Mouse (Mus musculus) C2C12 (cell line): ENCODE results near the gene Nbdy. TPM values are rescaled to one million over a fixed set of nuclear protein-coding genes. Genes with fewer than 3 reads are reported as not detected.
A peak's percentile ranks its signal among the peaks of the same experiment; 100 is the strongest.

Experiments
- H3K27me3 ChIP-seq: one replicate; pipeline ENCODE4 v1.6.1; 2011; ENCODE audit not compliant: control insufficient read depth, insufficient read depth, insufficient read length
- H3K36me3 ChIP-seq: one replicate; pipeline ENCODE4 v1.6.1; 2011; ENCODE audit not compliant: control insufficient read depth, insufficient read depth
- H3K4me3 ChIP-seq: one replicate; pipeline ENCODE4 v1.5.1; 2011; ENCODE audit warnings: mild to moderate bottlenecking, control low read depth; ENCODE audit not compliant: poor library complexity, insufficient read depth, severe bottlenecking
- H3K79me2 ChIP-seq: one replicate; pipeline ENCODE4 v1.6.1; 2011; ENCODE audit not compliant: control insufficient read depth, insufficient read depth
- H3K79me3 ChIP-seq: one replicate; pipeline ENCODE4 v1.6.1; 2011; ENCODE audit warnings: low read depth, control low read depth
- H3ac ChIP-seq: one replicate; pipeline ENCODE3; 2011; ENCODE audit warnings: low read depth; ENCODE audit not compliant: control insufficient read depth, insufficient read length
- CEBPB ChIP-seq: IDR thresholded peaks from one replicate; pipeline ENCODE4 v1.6.1; 2011; ENCODE audit warnings: low read depth, mild to moderate bottlenecking, control low read depth, moderate library complexity
- CTCF ChIP-seq: IDR thresholded peaks from one replicate; pipeline ENCODE4 v1.5.1; 2011; ENCODE audit not compliant: control insufficient read depth, insufficient read depth, insufficient read length
- FOSL1 ChIP-seq: IDR thresholded peaks from one replicate; pipeline ENCODE4 v1.8.0; 2011; ENCODE audit warnings: mild to moderate bottlenecking, low read length; ENCODE audit not compliant: poor library complexity, insufficient read depth, severe bottlenecking
- MAX ChIP-seq: IDR thresholded peaks from one replicate; pipeline ENCODE4 v1.6.1; 2011; ENCODE audit warnings: mild to moderate bottlenecking, control low read depth
- MYOD1 ChIP-seq: IDR thresholded peaks from one replicate; pipeline ENCODE4 v1.6.1; 2011; ENCODE audit warnings: low read depth; ENCODE audit not compliant: control insufficient read depth, insufficient read length
- MYOG ChIP-seq: IDR thresholded peaks from one replicate; pipeline ENCODE4 v1.6.1; 2011; ENCODE audit not compliant: control insufficient read depth, insufficient read length; ENCODE audit errors: extremely low read depth
- USF1 ChIP-seq: IDR thresholded peaks from one replicate; pipeline ENCODE4 v1.6.1; 2011; ENCODE audit warnings: low read depth, mild to moderate bottlenecking, control low read depth, moderate library complexity
- polyA plus RNA-seq: library from polyadenylated mRNA; unstranded; fragments of >200 nt; fragmentation: generic; extraction: Trizol; gene quantifications from one replicate; pipeline ENCODE4 v1.2.1, GENCODE M21; 2012; ENCODE audit warnings: missing spikeins

The Nbdy gene
- polyA plus RNA-seq, 1 experiment, result 58.2 TPM

- Histone ChIP-seq H3K79me2 (peaks cover 45% of the 10 kb centered on the region), H3K36me3 (no peaks in the 10 kb centered on the region), H3K79me3 (peaks cover 32% of the 10 kb centered on the region), H3K4me3 (peak overlapping the region; percentile 42), H3ac (no peak overlapping the region), H3K27me3 (no peaks in the 10 kb centered on the region)
- TF ChIP-seq USF1, result no peak
- no peak for TF ChIP-seq MAX
- TF ChIP-seq CEBPB, result no peak
- no peak for TF ChIP-seq MYOD1
- no peak for TF ChIP-seq MYOG
- TF ChIP-seq FOSL1, result no peak
- TF ChIP-seq CTCF, result no peak
Measured at GRCm38 (mm10) chrX:153724400-153724799, 1.0 kb downstream of the Nbdy start.

DNA sequence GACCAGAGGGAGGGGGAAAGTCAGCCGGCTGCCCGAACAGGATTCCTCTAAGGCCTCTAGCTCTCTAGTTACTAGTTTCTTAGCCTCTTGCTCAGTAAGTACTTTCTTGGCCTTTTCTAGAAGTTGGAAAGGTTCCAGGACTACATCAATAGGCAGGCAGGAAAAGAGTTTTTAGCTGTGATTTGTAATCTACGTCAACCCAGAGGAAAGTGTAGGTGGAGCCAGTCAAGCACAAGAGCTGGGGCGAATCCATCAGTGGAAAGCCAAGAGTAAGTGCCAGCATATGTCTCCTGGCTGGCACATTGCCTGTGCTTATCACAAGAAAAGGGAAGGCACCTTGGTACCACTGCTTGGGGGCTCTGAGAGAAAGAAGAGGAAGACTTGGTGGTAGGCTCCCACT lies 12.3 kb downstream of the Nbdy start:
- Histone ChIP-seq H3K79me3 (no peaks in the 10 kb centered on the region), H3K4me3 (no peak overlapping the region), H3ac (no peak overlapping the region), H3K36me3 (peaks cover 8% of the 10 kb centered on the region), H3K79me2 (no peaks in the 10 kb centered on the region), H3K27me3 (no peaks in the 10 kb centered on the region)
- TF ChIP-seq USF1, result no peak
- no peak for TF ChIP-seq CTCF
- TF ChIP-seq MAX, result no peak
- no peak for TF ChIP-seq MYOD1
- no peak for TF ChIP-seq CEBPB
- TF ChIP-seq MYOG, result no peak
- no peak for TF ChIP-seq FOSL1

DNA sequence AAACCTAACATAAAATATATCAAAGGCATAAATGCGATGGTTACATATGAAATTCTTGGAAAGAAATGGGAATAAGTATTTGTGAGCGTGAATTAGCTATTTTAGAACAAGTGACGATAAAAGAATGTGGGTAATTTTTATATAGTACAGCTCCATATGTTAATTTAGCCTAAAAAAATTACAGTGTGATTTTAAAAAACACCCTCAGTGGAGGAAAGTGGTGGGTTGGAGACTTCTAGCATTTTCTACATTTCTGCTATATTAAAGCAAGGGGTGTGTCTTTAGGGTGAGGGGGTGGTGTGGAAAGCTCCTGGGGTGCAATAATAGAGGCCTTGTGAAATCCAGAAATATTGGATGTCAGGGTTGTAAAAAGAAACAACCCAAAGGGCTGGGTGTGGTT lies 19.1 kb downstream of the Nbdy start:
- H3ac ChIP-seq, result no peak overlapping the region
- H3K79me2 ChIP-seq, result no peaks in the 10 kb centered on the region
- H3K36me3 ChIP-seq, result peaks cover 2% of the 10 kb centered on the region
- H3K79me3 ChIP-seq, result no peaks in the 10 kb centered on the region
- no peaks in the 10 kb centered on the region for H3K27me3 ChIP-seq
- no peak overlapping the region for H3K4me3 ChIP-seq
- TF ChIP-seq FOSL1, result no peak
- TF ChIP-seq MAX, result no peak
- no peak for TF ChIP-seq MYOG
- TF ChIP-seq USF1, result no peak
- no peak for TF ChIP-seq CEBPB
- no peak for TF ChIP-seq CTCF
- TF ChIP-seq MYOD1, result no peak

DNA sequence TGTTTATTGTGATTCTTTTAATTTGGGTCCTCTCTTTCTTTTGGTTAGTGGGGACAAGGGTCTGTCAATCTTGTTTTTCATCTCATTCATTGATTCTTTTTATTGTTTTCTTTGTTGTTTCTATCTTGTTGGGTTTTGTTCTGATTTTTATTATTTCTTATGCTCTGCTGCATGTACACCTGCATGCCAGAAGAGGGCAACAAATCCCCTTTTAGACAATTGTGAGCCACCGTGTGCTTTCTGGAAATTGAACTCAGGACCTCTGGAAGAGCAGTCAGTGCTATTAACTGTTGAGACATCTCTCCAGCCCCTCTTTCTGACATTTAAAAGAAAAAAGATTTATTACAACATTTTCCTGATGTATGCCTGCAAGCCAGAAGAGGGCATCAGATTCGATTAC lies 25.8 kb downstream of the Nbdy start:
- Histone ChIP-seq H3K27me3 (no peaks in the 10 kb centered on the region), H3K4me3 (no peak overlapping the region), H3ac (no peak overlapping the region), H3K79me2 (no peaks in the 10 kb centered on the region), H3K79me3 (no peaks in the 10 kb centered on the region), H3K36me3 (no peaks in the 10 kb centered on the region)
- no peak for TF ChIP-seq MYOG
- no peak for TF ChIP-seq FOSL1
- no peak for TF ChIP-seq MAX
- TF ChIP-seq CTCF, result no peak
- TF ChIP-seq MYOD1, result no peak
- TF ChIP-seq CEBPB, result no peak
- no peak for TF ChIP-seq USF1

Other genes with a start within 250 kb of the Nbdy start
- 33.1 TPM for gene Ubqln2, start 225.4 kb upstream of the Nbdy start, polyA plus RNA-seq
- not detected for gene Cypt3, start 165.0 kb upstream of the Nbdy start, polyA plus RNA-seq
- 0.08 TPM for gene Kctd12b, start 27.2 kb upstream of the Nbdy start, polyA plus RNA-seq
- gene Spin2c, start 108.6 kb downstream of the Nbdy start, polyA plus RNA-seq, result 0.67 TPM